Mouse (Mus musculus) E14TG2a.4 (cell line): Measurements from ENCODE around the gene Abcb8.

Source experiments
- CTCF ChIP-seq: conservative IDR thresholded peaks from 2 replicates; pipeline ENCODE4 v1.5.1; 2014; ENCODE audit warnings: low read length
- NANOG ChIP-seq: IDR thresholded peaks from 2 replicates; pipeline ENCODE4 v1.6.1; 2014; ENCODE audit warnings: borderline replicate concordance, low read length, mixed read lengths
- POU5F1 ChIP-seq: IDR thresholded peaks from 2 replicates; pipeline ENCODE4 v1.6.1; 2014; ENCODE audit warnings: low read length, borderline replicate concordance

DNA sequence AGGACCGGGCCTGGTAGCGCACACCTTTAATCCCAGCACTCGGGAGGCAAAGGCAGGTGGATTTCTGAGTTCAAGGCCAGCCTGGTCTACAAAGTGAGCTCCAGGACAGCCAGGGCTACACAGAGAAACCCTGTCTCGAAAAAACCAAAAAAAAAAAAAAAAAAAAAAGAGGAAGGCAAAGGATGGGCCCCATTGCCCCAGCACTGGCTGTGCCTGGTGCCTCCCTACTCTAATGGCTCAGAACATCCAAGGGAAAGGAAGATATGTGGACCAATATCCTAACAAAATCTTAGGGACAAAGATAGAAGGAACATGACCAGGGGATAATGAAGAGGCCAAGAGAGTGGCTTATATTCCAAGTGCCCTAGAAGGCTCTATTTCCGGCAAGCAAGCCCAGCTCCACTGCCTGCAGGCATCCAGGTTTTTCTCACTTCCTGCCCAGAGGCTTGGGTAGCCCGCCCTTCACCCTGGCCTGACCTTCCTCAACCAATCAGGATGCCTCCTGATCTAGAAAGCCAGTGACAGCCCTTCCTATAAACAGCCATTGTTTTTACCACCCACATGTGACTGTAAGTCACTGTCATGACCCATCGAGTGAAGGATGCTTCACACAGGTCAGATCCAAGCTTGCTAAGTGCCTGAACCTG lies 4.3 kb upstream of the Abcb8 start:
- TF ChIP-seq CTCF (no peak), POU5F1 (no peak), NANOG (no peak)
